Mouse (Mus musculus): ENCODE data around the gene Zbtb20.

Zbtb20 gene

DNA sequence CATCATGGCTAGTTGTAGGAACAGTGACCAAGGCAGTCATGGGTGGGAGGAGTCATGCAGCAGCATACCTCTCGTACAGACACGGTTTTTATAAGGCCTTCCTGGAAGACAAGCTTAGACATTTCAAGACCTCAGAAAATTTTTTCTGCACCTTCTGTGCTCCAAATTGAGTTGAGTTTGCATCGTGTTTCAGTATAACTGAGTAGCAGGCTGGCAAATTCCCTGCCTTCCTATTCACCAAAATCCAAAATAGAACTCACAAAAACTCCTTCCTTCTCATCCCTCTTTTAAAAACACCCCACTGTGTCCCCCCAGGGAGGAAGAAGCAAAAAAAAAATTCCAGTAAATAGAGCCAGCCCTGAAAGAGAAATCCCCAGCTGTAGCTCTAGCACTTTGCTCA lies 606.4 kb downstream of the Zbtb20 start:
- no peak for DNase-seq (ENCODE audit: low spot score in 2 of 2)

DNA sequence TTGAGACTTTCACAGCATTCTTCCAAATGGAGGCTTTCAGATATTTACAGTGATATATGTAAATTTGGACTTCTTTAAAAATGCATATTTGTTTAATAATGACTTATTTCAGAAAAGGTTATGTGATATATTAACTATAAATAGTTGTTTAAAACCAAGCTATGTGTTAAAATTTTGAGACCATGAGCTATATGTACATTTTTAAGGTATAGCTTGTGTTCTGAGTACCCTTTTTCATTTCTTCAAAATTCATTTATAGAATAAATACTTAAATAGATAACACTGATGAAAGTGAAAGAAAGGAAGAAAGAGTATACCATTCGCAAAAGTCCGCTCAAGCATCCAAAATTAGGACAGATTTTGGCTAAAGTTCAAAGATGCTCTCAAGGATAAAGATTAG lies 607.1 kb downstream of the Zbtb20 start:
- no peak for DNase-seq (ENCODE audit: low spot score in 2 of 2)

DNA sequence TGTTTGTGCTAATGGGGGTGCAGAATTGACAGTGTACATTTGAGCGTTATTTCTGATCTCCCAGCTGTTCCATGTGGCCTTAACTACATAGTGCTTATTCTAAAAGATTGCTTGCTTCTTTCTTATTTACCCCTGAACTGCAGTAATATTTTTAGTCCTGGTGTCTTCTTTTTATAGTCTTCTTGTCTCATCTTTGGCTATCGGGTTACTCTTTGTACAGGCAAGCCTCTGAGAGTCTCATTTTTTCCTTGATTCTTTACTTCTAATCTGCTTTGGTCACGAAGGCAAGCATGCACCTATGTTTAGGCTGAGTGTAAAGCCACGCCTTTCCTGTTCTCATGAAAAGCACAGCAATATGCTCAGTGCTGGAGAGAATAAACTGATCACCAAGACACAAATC lies 608.7 kb downstream of the Zbtb20 start:
- DNase-seq (ENCODE audit: low spot score in 2 of 2): no peak

DNA sequence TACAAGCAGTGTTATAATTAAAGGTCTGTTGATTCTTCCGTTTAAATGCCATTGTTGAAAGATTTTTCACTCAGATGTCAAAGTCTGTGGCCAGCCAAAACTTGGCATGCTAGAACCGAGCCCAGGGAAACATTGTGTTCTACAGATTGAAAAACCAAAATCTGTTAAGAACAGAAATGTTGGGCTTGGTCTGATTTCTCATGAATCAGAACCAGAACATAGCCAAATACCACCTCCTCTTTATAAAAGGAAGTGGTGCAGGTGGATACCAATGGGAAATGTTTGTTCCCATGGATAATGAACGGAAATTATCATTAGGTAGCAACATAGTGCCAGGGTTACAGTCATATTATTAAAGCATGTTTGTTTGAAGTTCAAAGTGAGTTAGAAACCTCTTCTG lies 613.7 kb downstream of the Zbtb20 start:
- no peak for DNase-seq (ENCODE audit: low spot score in 2 of 2)

DNA sequence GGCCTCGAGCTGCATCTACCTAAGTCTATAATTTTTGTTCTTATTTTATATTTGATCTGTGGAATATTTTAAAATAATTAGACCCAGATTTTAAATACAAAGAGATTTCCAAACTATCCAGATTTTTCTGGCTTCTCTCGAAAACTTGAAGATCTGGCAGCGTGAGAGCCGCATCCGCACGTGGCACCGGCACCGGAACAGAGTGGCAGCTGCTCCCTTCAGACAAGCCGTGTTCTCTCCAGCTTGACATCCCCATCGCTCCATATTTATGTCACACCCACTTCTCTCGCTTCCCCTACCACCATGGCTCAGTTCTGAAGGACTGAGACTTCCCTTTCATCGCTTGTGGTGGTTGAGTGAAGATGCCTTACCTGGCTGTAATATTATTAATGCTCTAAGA lies 614.3 kb downstream of the Zbtb20 start:
- no peak for DNase-seq (ENCODE audit: low spot score in 2 of 2)

DNA sequence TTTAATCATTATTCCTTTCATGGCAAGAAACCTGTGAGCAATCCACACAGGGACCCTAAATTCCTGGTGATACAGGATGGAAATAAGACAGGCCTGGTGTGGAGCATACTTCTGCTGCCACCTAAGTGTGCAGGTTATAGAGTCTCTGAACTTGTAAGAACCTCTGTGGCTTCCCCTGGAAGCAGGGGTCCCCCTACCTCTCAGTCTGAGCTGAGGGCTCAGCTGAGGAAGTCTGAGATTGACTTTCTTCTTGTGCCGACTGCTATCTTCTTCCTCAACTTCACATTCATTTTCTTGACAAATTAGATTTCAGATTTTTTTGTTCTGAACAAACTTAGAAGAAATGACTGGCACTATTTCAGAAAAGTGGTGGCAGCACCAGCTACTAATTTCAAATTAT lies 617.2 kb downstream of the Zbtb20 start:
- no peak for DNase-seq (ENCODE audit: low spot score in 2 of 2)

DNA sequence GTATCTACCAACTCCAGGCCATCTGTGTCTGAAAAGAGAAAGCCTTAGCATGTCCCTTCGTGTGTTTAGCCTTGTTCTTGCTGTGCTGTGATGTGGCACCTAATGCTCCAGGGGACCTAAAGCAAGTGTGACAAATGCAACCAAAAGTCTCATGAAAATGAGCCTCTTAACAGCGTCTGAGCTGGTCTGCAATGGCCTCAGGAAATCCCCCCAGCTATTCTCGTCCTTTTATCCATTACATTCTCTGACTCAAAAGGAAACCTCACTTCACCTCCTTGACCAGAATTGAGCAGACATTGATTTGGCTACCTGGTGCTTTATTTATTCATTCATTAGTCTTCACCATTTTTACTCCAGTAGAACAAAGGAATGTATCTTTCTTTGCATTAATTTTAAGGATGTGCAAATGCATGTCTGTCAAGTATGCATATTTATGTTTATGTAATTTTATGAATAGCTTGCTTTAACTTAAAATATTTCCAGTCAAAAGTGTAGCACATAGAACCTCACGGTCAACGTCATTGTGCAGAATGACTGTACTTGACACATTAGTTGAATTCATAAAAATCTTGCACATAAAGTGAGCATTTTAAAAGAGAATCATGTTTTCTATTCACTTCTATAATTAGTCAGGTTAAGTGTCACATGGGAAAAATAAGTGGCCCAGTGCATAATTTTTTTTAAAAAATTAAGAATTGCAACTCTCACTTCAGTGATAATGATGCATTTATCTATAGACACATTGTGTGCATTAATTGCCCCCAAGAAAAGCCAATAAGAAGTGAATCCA lies 618.1 kb downstream of the Zbtb20 start:
- DNase-seq (ENCODE audit: low spot score in 2 of 2): no peak

DNA sequence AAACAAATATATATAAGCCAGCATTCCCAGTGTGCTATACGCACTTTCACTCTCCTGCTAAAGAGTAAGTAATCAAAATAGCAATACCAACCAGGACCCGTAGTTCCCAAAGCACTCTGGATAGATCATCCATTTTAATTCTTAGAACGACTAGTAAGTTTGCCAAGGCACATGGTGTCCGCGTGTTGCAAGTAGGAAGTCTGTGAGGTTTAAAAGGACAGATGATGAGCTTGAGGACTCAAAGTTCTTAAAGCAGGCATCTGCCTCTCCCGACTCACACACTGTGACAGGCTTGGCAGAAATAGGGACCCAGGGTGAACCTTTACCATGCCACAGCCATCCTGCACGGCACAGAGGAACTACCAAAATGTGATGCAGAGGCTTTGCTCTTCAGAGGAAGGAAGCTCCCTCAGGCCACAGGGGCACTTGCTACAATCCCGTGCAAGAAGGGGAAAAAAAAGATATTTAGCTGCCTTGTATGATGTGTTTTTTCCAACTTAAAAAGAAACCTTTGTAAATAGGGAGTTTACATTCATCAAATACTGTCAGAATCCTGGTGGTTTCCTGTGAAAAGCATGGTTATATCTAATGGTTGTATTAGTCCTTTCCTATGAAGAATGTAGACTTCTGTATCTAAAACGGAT lies 619.6 kb downstream of the Zbtb20 start:
- no peak for DNase-seq (ENCODE audit: low spot score in 2 of 2)

DNA sequence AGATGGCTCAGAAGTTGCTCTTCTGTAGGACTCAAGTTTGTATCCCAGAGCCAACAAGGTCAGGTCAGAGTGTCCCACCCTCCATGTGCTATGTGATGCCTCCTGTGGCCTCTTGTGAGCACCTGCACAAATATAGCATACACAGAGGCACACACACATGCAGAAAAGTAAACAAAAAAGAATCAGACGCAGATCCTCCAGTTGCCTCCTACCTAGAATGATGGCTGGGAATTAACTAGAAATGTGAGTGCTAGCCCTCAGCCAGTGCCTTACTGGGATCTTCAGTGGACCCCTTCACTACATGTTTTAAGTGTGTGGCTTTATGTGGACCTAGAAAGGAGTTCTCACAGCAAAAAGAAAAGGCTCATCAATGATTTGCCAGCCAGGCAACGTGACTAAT lies 621.4 kb downstream of the Zbtb20 start:
- no peak for DNase-seq (ENCODE audit: low spot score in 2 of 2)

DNA sequence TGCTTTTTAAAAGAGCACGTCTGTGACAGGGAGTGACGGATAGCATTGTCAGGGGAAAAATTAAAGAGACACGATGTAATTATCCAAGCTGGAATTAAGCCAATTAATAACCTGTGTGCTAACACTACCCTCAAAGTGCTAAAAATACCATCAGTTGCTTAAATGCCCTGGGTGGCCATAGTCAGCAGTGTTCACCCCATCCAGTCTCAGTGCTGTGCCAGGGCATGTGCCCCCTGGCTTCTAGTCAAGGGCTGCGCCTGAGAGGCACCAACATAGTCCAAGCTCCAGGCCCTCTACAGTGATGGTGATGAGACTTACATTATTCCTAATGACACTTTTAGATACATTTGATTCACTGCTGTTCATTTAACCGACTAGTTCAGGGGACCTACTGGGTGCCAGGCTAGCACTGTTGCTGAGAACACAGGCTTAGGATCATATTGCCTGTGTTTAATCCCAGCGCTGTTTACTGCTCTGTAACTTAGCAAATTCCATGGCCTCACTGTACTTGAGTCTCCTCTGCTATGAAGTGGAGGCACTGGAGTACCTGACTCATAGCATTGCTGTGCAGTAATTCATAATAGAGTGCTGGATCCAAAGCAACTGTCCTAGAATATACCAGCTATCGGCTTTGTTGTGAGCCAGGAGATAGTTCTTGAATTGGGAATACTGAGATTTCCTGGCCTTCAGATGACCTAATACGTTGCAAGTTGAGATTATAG lies 624.6 kb downstream of the Zbtb20 start:
- DNase-seq (ENCODE audit: low spot score in 2 of 2): no peak

DNA sequence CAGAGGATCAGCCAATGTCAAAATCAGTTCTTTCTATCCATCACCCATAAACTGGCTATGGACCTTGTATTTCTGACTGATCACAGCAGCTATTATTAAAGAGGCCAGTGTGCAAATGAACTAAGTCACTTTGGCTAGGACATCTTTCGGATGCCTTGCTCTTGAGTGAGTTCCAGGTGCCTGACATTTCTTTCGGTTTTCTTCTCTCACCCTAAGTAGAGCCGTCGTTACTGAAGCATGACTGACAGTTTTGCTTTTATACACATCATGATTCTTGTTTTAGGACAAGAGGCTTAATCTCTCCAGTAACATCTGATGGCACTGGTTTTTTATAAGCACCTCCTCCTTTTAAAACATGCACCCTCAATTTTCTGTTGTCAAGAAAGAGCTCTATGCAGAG lies 625.6 kb downstream of the Zbtb20 start:
- no peak for DNase-seq (ENCODE audit: low spot score in 2 of 2)

DNA sequence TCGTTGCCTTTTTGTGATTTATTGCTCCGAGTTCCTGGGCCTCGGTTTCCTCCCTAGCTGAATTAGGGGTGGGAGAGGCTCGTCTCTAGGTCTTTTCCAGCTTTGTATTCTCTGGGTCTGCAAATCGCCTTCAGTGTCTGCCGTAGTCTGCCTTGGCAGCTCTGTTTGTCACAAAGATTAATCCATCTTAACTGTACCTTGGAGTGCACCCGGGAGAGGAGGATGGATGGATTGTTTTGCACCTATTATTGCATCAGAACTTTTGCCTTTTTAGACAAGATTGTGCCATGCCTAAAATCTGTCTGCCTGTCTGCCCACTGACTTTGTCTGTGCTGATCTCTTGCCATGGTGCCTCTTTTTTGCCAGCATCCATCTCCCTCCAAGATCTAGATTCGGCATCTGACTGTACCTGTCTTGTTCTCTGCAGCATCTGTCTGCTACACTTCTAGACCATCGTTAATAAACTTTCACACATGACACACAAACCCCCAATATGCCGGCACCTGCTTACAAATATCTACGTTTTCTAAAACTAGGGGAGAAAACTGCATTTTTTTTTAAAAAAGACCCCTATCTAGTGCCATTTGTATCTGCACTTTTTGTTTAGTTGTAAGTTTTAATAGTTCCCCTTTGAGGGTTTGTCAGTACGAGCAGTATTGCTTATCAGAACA lies 626.8 kb downstream of the Zbtb20 start:
- DNase-seq (ENCODE audit: low spot score in 2 of 2): no peak

DNA sequence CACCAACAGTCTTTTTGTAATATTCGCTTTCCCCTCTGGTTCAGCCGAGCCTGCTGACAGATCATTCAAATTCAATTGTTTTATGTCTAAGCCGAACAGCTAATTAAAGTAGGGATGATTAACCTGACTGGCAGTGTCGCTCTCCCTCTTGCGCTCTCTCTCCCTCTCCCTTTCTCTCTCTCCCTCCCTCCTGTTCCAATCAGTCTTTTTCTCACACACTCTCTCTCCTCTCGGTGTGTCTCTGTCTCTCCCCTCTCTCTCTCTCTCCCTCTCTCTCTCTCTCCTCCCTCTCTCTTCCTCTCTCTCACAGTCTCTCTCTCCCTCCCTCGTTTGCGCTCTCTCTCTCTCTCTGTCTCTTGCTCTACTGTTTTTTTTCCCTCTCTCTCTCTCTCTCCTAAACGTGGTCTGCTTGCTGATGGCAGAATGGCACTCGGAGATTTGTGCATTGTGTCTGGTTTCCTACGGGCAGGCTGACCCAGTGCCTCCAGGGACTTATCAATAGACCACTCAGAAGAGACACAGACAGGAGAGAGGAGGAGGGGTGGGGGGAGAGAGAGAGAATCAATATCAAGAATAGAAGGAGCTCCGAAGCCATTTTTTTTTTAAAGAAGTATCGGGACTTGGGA lies 627.4 kb downstream of the Zbtb20 start:
- peak in 1 of 2 experiments; percentile 29 for DNase-seq (ENCODE audit: low spot score in 2 of 2)

DNA sequence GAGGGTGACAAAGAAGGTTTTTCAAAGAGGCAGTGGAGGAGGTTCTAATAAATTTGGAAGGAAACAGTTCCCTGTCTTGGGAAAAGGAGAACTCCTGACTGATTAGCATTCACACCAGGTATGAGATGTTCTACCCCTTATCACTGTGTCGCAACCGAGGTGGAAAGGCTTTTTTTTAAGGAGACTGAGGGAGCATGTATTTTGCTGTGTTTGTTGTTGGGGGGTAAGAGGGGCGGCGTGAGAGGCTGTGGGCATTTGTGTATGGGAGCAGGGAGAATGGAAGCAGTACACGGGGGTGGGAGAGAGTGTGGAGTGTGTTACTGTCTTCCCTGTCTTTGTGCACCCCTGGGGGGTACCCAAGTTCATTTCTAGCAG lies 627.9 kb downstream of the Zbtb20 start:
- DNase-seq (ENCODE audit: low spot score in 2 of 2): peak in 1 of 2 experiments; percentile 32

DNA sequence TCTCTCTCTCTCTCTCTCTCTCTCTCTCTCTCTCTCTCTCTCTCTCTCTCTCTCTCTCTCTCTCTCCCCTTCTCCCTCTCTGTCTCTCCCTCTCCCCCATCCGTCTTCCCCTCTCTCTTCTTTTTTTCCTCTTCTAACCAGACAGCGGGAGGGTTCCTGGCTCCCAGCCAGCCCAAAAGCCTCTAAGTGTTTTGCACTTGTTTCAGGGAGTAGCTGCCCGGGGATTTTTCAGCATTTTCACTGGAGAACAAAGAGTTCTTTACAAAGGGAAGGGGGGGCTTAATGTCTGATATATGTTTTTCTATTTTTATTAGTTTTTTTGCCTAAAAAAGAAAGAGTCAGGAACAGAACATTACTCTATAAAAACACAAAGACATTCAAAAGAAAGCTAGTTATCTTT lies 628.5 kb downstream of the Zbtb20 start:
- peak; percentile 69 to 76 for DNase-seq (ENCODE audit: low spot score in 2 of 2)

DNA sequence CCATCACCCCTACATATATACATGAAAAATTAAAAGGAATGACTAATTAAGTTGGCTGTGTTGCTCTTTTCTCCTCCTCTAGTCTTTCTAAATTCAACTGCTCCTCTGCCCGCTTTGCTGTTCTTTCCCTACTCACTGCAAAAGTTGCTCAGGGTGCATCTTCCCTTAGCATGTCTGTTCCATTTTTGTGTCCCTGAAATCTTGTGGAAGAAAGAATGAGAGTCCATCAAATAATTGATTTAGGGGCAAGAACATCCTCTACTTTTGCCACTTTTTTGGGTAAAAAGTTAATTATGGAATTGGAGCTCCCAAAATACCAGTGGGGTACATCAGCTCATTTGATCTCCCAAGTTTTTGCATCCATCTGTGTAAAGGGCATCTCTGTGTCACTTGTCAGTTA lies 628.9 kb downstream of the Zbtb20 start:
- no peak for DNase-seq (ENCODE audit: low spot score in 2 of 2)

DNA sequence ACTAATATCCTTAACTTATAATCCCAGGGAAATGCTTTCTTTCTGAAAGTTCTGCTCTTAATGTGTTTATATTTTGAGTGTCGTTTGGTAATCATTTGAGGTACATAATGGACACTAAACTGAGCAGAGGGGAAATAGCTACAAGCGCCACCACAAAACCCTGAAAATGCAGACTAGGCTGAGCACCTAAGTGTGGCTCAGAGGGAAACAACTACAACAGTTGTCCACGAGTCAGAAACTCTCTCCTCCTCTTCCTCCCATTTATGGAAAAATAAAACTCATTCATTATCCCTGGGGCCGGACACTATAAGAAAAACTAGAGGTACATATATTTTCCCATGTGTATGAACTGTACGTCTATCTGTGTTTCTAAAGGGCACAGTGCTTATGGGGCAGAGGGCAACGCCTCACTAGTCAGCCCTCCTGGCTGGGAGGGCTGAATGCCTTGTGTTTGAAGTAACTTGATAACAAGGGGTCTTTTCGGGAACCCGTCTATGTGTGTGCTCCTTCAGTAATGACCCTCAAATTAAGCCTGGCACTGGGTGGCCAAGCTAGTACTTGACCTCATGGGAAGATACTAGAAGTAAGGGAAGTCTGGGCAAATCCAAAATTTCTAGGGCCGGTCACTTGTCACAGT lies 629.8 kb downstream of the Zbtb20 start:
- no peak for DNase-seq (ENCODE audit: low spot score in 2 of 2)

DNA sequence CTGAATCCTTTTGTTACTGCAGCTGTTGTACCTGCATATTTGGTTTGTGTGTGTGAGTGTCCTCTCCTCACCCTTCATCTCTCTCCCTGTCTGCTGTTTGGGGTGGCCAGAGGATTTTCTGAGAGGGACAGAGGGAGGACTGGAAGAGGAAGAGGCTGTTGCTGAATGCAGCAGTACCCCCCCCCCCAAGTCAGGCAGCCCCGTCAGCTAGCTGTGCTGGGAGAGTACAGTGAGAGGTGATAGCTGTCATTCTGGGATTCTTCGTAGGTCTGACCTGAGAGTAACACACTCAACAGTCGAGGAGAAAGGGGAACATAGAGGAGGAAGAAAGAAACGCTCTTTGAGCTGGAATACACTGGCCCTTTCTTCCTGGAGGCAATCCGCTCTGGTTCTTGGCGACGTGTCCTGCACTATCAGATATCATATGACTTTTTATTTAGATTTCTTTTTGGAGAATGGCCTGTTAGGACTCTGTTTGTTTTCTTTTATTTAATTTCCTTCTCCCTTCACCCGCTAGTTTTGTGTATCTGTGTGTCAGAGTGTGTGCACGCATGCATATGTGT lies 630.6 kb downstream of the Zbtb20 start:
- DNase-seq (ENCODE audit: low spot score in 2 of 2): no peak

DNA sequence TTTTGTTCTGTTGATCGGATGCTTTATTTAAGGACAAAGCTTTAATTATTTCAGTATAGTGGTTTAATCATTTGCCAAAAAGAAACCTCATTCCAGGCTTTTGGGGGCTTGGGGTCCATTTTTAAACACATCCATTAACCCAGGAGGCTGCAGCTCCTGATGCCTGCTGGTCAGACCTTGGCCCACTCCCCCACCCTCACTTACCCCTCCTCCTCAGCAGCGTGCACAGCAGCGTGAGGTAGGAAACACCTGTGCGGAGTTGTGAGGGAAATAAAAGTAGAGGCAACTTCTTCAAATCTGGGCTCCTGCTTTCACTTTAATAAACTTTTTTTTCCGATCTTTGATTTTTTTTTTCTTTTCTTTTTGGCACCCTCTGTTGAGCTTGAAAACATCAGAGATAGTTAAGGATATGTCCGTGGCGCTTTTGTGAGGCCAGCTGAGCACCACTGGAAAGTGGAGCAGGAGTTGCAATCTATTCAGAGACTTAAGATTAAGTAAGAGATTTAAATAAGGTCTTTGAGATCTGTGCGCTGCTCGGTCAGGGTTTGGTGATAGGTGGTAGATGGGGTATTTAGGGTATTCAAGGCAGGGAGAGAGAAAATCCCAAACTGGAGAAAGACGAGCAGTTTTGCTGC lies 631.2 kb downstream of the Zbtb20 start:
- DNase-seq (ENCODE audit: low spot score in 2 of 2): no peak

DNA sequence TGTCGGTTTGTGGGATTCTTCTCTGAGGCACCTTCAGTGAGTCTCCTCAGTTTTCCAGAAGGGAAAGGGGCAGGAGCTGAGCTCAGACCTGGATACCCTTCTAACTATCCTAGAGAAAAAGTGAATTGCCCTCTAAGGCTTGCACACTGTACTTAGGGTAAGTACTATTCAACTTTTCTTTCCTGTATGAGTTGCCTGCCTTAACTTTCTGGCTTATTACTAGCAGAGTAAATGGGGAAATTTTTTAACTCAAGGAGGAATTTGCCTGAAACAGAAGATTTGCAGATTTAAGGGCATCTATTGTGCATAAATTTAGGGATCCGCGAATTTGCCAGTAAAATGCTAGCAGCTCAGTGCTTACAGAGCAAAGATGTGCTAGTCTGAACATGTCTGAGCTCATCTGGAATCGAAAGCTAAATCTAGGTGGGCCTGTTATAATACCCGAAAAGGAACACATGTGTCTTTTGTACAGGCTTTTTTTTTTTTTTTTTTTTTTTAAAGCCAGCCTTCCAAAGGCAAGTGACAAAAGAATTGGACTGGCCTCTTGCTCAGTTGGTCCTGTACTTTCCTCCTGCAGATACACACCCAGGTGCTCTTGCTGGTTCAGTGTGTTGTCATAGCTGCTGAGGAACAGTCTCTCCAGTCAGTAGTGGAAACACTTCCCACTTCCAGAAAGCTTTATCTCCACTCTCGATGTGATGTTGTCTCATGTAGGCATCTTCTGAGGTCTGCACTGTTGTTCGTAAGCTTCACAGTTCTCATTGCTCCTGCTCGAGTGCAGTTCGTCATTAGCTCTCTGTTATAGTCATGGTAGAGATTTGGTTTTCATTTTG lies 632.7 kb downstream of the Zbtb20 start:
- no peak for DNase-seq (ENCODE audit: low spot score in 2 of 2)
